Mouse (Mus musculus) limb, embryonic 14.5 days (tissue): ENCODE results near the gene Lrrk1. TPM values are rescaled to one million over a fixed set of nuclear protein-coding genes. Genes with fewer than 3 reads are reported as not detected.

Source experiments
- ATAC-seq: fragments of 200-750 bp; cut with Nextera tagmentation; 2 replicates; pipeline ENCODE4 v1.8.0; 2017; ENCODE audit warnings: low read depth, moderate number of reproducible peaks, moderate TSS enrichment; ENCODE audit not compliant: low FRiP score
- DNase-seq: peaks from one replicate; pipeline ENCODE4 v3.0.0-alpha.2; 2015; ENCODE audit warnings: low spot score
- H3K27ac ChIP-seq: fragments of 300-500 bp; sonication (generic); replicated peaks from 2 replicates; pipeline ENCODE4 v1.5.1; 2014; ENCODE audit warnings: low read depth, mild to moderate bottlenecking, low read length, moderate library complexity, mixed read lengths
- H3K27me3 ChIP-seq: fragments of 300-500 bp; sonication (generic); 2 replicates; pipeline ENCODE4 v1.6.1; 2014; ENCODE audit warnings: low read length, mixed read lengths; ENCODE audit not compliant: control insufficient read depth, insufficient read depth
- H3K36me3 ChIP-seq: fragments of 300-500 bp; sonication (generic); 2 replicates; pipeline ENCODE4 v1.6.1; 2014; ENCODE audit warnings: mild to moderate bottlenecking, low read length, moderate library complexity, mixed read lengths; ENCODE audit not compliant: control insufficient read depth, insufficient read depth
- H3K4me1 ChIP-seq: fragments of 300-500 bp; sonication (generic); 2 replicates; pipeline ENCODE4 v1.6.1; 2014; ENCODE audit warnings: antibody characterized with exemption, low read length, mixed read lengths; ENCODE audit not compliant: control insufficient read depth, insufficient read depth
- H3K4me2 ChIP-seq: fragments of 300-500 bp; sonication (generic); replicated peaks from 2 replicates; pipeline ENCODE4 v1.6.1; 2014; ENCODE audit warnings: low read depth, mild to moderate bottlenecking, low read length, moderate library complexity; ENCODE audit not compliant: severe bottlenecking
- H3K4me3 ChIP-seq: fragments of 300-500 bp; sonication (generic); replicated peaks from 2 replicates; pipeline ENCODE4 v1.5.1; 2014; ENCODE audit warnings: low read length
- H3K9ac ChIP-seq: fragments of 300-500 bp; sonication (generic); 2 replicates; pipeline ENCODE4 v1.6.1; 2014; ENCODE audit warnings: mild to moderate bottlenecking, low read depth, low read length, moderate library complexity; ENCODE audit not compliant: severe bottlenecking
- H3K9me3 ChIP-seq: fragments of 300-500 bp; sonication (generic); 2 replicates; pipeline ENCODE4 v1.6.1; 2016; ENCODE audit warnings: low read length; ENCODE audit not compliant: control insufficient read depth
- POLR2A ChIP-seq: fragments of 200-500 bp; IDR thresholded peaks from 2 replicates; pipeline ENCODE4 v1.8.0; 2012; ENCODE audit warnings: inconsistent platforms, mild to moderate bottlenecking, moderate library complexity, borderline replicate concordance; ENCODE audit not compliant: insufficient read depth, insufficient read length; ENCODE audit errors: extremely low read depth
- WGBS: fragments of 180-500 bp; shearing (Covaris S2); extraction: QIAGEN DNeasy Blood & Tissue Kit; methylation state at CpG from one replicate; pipeline ENCODE4 v1.1.7; 2014; 5-methylcytosine and 5-hydroxymethylcytosine counted together
- polyA plus RNA-seq, 2 experiments: library from polyadenylated mRNA; depleted of rRNA in 1 of 2; stranded (reverse) in 1 of 2; unstranded in 1 of 2; fragments of >200 nt; fragmentation: Nextera tagmentation in 1 of 2; extraction: Ambion mirVana in 1 of 2; gene quantifications; 2 replicates each; pipeline versions ENCODE4 v1.2.1 to v1.2.3; 2012 to 2014

The Lrrk1 gene
- polyA plus RNA-seq, 2 experiments = 13.1 to 16.1 TPM

GRCm38 (mm10) chr7:66384891-66385290, 3.3 kb downstream of the Lrrk1 start:
- Histone ChIP-seq H3K36me3 (no peaks in the 10 kb centered on the region), H3K9ac (no peak overlapping the region), H3K4me3 (no peak overlapping the region), H3K9me3 (no peaks in the 10 kb centered on the region), H3K4me1 (peaks cover 13% of the 10 kb centered on the region), H3K27me3 (no peaks in the 10 kb centered on the region), H3K27ac (no peak overlapping the region), H3K4me2 (no peak overlapping the region)
- ATAC-seq (no peak), DNase-seq (no peak)
- WGBS = 86% methylated on average over 8 of the region's 8 CpGs
- TF ChIP-seq POLR2A = no peak

- ATAC-seq (no peak), DNase-seq (peak; percentile 35)
- WGBS = 47% methylated on average over 5 of the region's 5 CpGs
- no peak overlapping the region for H3K9ac ChIP-seq
- H3K4me2 ChIP-seq = no peak overlapping the region
- H3K36me3 ChIP-seq = no peaks in the 10 kb centered on the region
- no peak for TF ChIP-seq POLR2A
- H3K4me1 ChIP-seq = peaks cover 13% of the 10 kb centered on the region
- H3K9me3 ChIP-seq = no peaks in the 10 kb centered on the region
- H3K27me3 ChIP-seq = no peaks in the 10 kb centered on the region
- H3K4me3 ChIP-seq = no peak overlapping the region
- 0 out of 2 replicates have a peak overlapping the region, but pooled peaks have one; percentile 8 for H3K27ac ChIP-seq
Measured at GRCm38 (mm10) chr7:66384213-66384612, 3.9 kb downstream of the Lrrk1 start.

- Histone ChIP-seq H3K4me1 (no peaks in the 10 kb centered on the region), H3K27me3 (no peaks in the 10 kb centered on the region), H3K27ac (no peak overlapping the region), H3K4me3 (no peak overlapping the region), H3K36me3 (no peaks in the 10 kb centered on the region), H3K9ac (no peak overlapping the region), H3K4me2 (no peak overlapping the region), H3K9me3 (no peaks in the 10 kb centered on the region)
- no peak for TF ChIP-seq POLR2A
- WGBS = 82% methylated on average over 10 of the region's 10 CpGs
- DNase-seq (no peak), ATAC-seq (no peak)
Measured at GRCm38 (mm10) chr7:66376560-66376959, 11.6 kb downstream of the Lrrk1 start.

- Histone ChIP-seq H3K4me1 (no peaks in the 10 kb centered on the region), H3K4me2 (no peak overlapping the region), H3K27me3 (no peaks in the 10 kb centered on the region), H3K4me3 (no peak overlapping the region), H3K36me3 (no peaks in the 10 kb centered on the region), H3K27ac (no peak overlapping the region), H3K9ac (no peak overlapping the region), H3K9me3 (no peaks in the 10 kb centered on the region)
- 89% methylated on average over 4 of the region's 4 CpGs for WGBS
- TF ChIP-seq POLR2A = no peak
- ATAC-seq (no peak), DNase-seq (no peak)
Measured at GRCm38 (mm10) chr7:66375736-66376135, 12.4 kb downstream of the Lrrk1 start.

- no peaks in the 10 kb centered on the region for H3K9me3 ChIP-seq
- H3K4me1 ChIP-seq = peaks cover 11% of the 10 kb centered on the region
- no peak overlapping the region for H3K27ac ChIP-seq
- 97% methylated on average over 3 of the region's 3 CpGs for WGBS
- H3K27me3 ChIP-seq = no peaks in the 10 kb centered on the region
- H3K9ac ChIP-seq = no peak overlapping the region
- H3K4me3 ChIP-seq = no peak overlapping the region
- TF ChIP-seq POLR2A = no peak
- no peak overlapping the region for H3K4me2 ChIP-seq
- DNase-seq (no peak), ATAC-seq (no peak)
- H3K36me3 ChIP-seq = no peaks in the 10 kb centered on the region
Measured at GRCm38 (mm10) chr7:66373391-66373790, 14.8 kb downstream of the Lrrk1 start.

- Histone ChIP-seq H3K36me3 (no peaks in the 10 kb centered on the region), H3K4me1 (peaks cover 11% of the 10 kb centered on the region), H3K27me3 (no peaks in the 10 kb centered on the region), H3K9ac (no peak overlapping the region), H3K4me3 (no peak overlapping the region), H3K9me3 (no peaks in the 10 kb centered on the region), H3K4me2 (no peak overlapping the region), H3K27ac (no peak overlapping the region)
- TF ChIP-seq POLR2A = no peak
- DNase-seq = no peak
- ATAC-seq = no peak
- WGBS = 90% methylated on average over 6 of the region's 6 CpGs
Measured at GRCm38 (mm10) chr7:66370970-66371369, 17.2 kb downstream of the Lrrk1 start.
